Mouse (Mus musculus) lung, postnatal 14 days (tissue): ENCODE measurements around the gene Sec14l1.

Experiments used
- DNase-seq: peaks from one replicate; pipeline ENCODE4 v3.0.0; 2021

Sec14l1 gene

GRCm38 (mm10) chr11:117109179-117109954 lies 5.6 kb upstream of the Sec14l1 start:
- no peak for DNase-seq

- DNase-seq, result no peak
These were observed 2.9 kb upstream of the Sec14l1 start for GRCm38 (mm10) chr11:117111967-117112648.

- no peak for DNase-seq
These were observed 2.3 kb upstream of the Sec14l1 start for GRCm38 (mm10) chr11:117112649-117113051.

GRCm38 (mm10) chr11:117113377-117113776 lies 1.6 kb upstream of the Sec14l1 start:
- DNase-seq, result no peak

- DNase-seq, result no peak
These were observed 757 bp upstream of the Sec14l1 start for GRCm38 (mm10) chr11:117114231-117114591.

- DNase-seq, result peak; percentile 72
These were observed 615 bp downstream of the Sec14l1 start for GRCm38 (mm10) chr11:117115346-117116219.

GRCm38 (mm10) chr11:117116350-117117303 lies 1.7 kb downstream of the Sec14l1 start:
- DNase-seq, result no peak

- DNase-seq, result no peak
These were observed 2.4 kb downstream of the Sec14l1 start for GRCm38 (mm10) chr11:117117321-117117720.

GRCm38 (mm10) chr11:117117791-117118190 lies 2.8 kb downstream of the Sec14l1 start:
- DNase-seq, result no peak

GRCm38 (mm10) chr11:117118248-117118647 lies 3.3 kb downstream of the Sec14l1 start:
- no peak for DNase-seq

- DNase-seq, result no peak
These were observed 3.9 kb downstream of the Sec14l1 start for GRCm38 (mm10) chr11:117118721-117119321.

GRCm38 (mm10) chr11:117119723-117120122 lies 4.8 kb downstream of the Sec14l1 start:
- DNase-seq, result no peak

- DNase-seq, result no peak
These were observed 5.6 kb downstream of the Sec14l1 start for GRCm38 (mm10) chr11:117120285-117121163.

- no peak for DNase-seq
These were observed 6.2 kb downstream of the Sec14l1 start for GRCm38 (mm10) chr11:117121164-117121535.

- DNase-seq, result no peak
These were observed 7.0 kb downstream of the Sec14l1 start for GRCm38 (mm10) chr11:117121954-117122353.

- no peak for DNase-seq
These were observed 8.6 kb downstream of the Sec14l1 start for GRCm38 (mm10) chr11:117123418-117124085.

GRCm38 (mm10) chr11:117124539-117124938 lies 9.6 kb downstream of the Sec14l1 start:
- no peak for DNase-seq

GRCm38 (mm10) chr11:117127250-117127837 lies 12.4 kb downstream of the Sec14l1 start:
- no peak for DNase-seq

GRCm38 (mm10) chr11:117127931-117128548 lies 13.1 kb downstream of the Sec14l1 start:
- no peak for DNase-seq
